Mouse (Mus musculus) ES-E14 (cell line): ENCODE results near the gene Cnbd2.

Experiments used
- CHD2 ChIP-seq: IDR thresholded peaks from 2 replicates; pipeline ENCODE4 v1.6.1; 2014; ENCODE audit warnings: mild to moderate bottlenecking, low read depth, low read length, inconsistent platforms
- HCFC1 ChIP-seq: IDR thresholded peaks from 2 replicates; pipeline ENCODE4 v1.6.1; 2012; ENCODE audit warnings: low read length, inconsistent platforms, borderline replicate concordance; ENCODE audit not compliant: insufficient read depth
- MAFK ChIP-seq: IDR thresholded peaks from 2 replicates; pipeline ENCODE4 v1.6.1; 2014; ENCODE audit warnings: mild to moderate bottlenecking, low read depth, low read length, inconsistent platforms; ENCODE audit not compliant: insufficient read depth
- ZC3H11A ChIP-seq: IDR thresholded peaks from 2 replicates; pipeline ENCODE4 v1.6.1; 2012; ENCODE audit warnings: low read depth, mild to moderate bottlenecking, inconsistent platforms, low read length, borderline replicate concordance
- ZNF384 ChIP-seq: IDR thresholded peaks from 2 replicates; pipeline ENCODE4 v1.6.1; 2012; ENCODE audit warnings: low read depth, low read length, inconsistent platforms

GRCm38 (mm10) chr2:156394282-156394681, 82.2 kb downstream of the Cnbd2 start:
- TF ChIP-seq CHD2, result no peak
- no peak for TF ChIP-seq HCFC1
- no peak for TF ChIP-seq ZC3H11A
- TF ChIP-seq ZNF384, result no peak
- TF ChIP-seq MAFK, result no peak
